Mouse (Mus musculus): ENCODE data around the gene Olfr695. TPM values are rescaled to one million over a fixed set of nuclear protein-coding genes. Genes with fewer than 3 reads are reported as not detected.
"Not testable (repeated sequence)": the region's sequence is repeated elsewhere in the genome, so short reads cannot be mapped to it uniquely, and the experiment has no call there.

Gene Olfr695
- polyA plus RNA-seq, 2 experiments, result not detected

GRCm38 (mm10) chr7:106742343-106742742, 26.1 kb upstream of the Olfr695 start, which contains the start of gene Olfr697:
Olfr697 (minus strand) TSS chr7:106742443.
- TF ChIP-seq EP300 (IDR thresholded peaks at IDR 0.05; ENCODE audit: low read depth), result no peak
- TF ChIP-seq CTCF (IDR thresholded peaks at IDR 0.05; ENCODE audit: low read depth), result no peak
- 44% methylated on average over 1 of the region's 1 CpGs for WGBS (ENCODE audit: insufficient replicate concordance)
- Histone ChIP-seq H3K4me3 (ENCODE audit: insufficient read depth in 1 of 2, low read depth in 2 of 2, low read length in 2 of 2) (no peak within 1 kb of the TSS), H3K4me2 (ENCODE audit: low read depth) (no peak within 1 kb of the TSS), H3K9me3 (ENCODE audit: control insufficient read depth, low read length) (no peaks in the 10 kb centered on the region), H3K36me3 (replicated peaks; ENCODE audit: control insufficient read depth, insufficient read depth, low read depth) (no peaks in the 10 kb centered on the region), H3K9ac (replicated peaks) (no peak within 1 kb of the TSS), H3K27me3 (ENCODE audit: control insufficient read depth, insufficient read depth, low read length) (no peaks in the 10 kb centered on the region), H3K4me1 (replicated peaks; ENCODE audit: control insufficient read depth in 2 of 2, insufficient read depth in 2 of 2, low read length in 1 of 2) (no peaks in the 10 kb centered on the region), H3K27ac (no peak within 1 kb of the TSS)
- DNase-seq (ENCODE audit: low read depth in 3 of 3, low spot score in 3 of 3) (no peak), ATAC-seq (ENCODE audit: insufficient read depth) (no peak)

- H3K9me3 ChIP-seq (ENCODE audit: control insufficient read depth, low read length), result no peaks in the 10 kb centered on the region
- no peak overlapping the region for H3K4me2 ChIP-seq (ENCODE audit: low read depth)
- no peaks in the 10 kb centered on the region for H3K4me1 ChIP-seq (replicated peaks; ENCODE audit: control insufficient read depth in 2 of 2, insufficient read depth in 2 of 2, low read length in 1 of 2)
- ATAC-seq (ENCODE audit: insufficient read depth) (no peak), DNase-seq (ENCODE audit: low read depth in 3 of 3, low spot score in 3 of 3) (no peak)
- no peak overlapping the region for H3K9ac ChIP-seq (replicated peaks)
- no peaks in the 10 kb centered on the region for H3K36me3 ChIP-seq (replicated peaks; ENCODE audit: control insufficient read depth, insufficient read depth, low read depth)
- no peak overlapping the region for H3K4me3 ChIP-seq (ENCODE audit: insufficient read depth in 1 of 2, low read depth in 2 of 2, low read length in 2 of 2)
- H3K27ac ChIP-seq, result no peak overlapping the region
- TF ChIP-seq EP300 (IDR thresholded peaks at IDR 0.05; ENCODE audit: low read depth) (no peak), CTCF (IDR thresholded peaks at IDR 0.05; ENCODE audit: low read depth) (no peak)
- no peaks in the 10 kb centered on the region for H3K27me3 ChIP-seq (ENCODE audit: control insufficient read depth, insufficient read depth, low read length)
Measured at GRCm38 (mm10) chr7:106737028-106737427, 20.8 kb upstream of the Olfr695 start.

- no peak overlapping the region for H3K9ac ChIP-seq (replicated peaks)
- no peak overlapping the region for H3K27ac ChIP-seq
- H3K4me2 ChIP-seq (ENCODE audit: low read depth), result no peak overlapping the region
- H3K4me3 ChIP-seq (ENCODE audit: insufficient read depth in 1 of 2, low read depth in 2 of 2, low read length in 2 of 2), result no peak overlapping the region
- ATAC-seq (ENCODE audit: insufficient read depth) (no peak), DNase-seq (ENCODE audit: low read depth in 3 of 3, low spot score in 3 of 3) (no peak)
- H3K9me3 ChIP-seq (ENCODE audit: control insufficient read depth, low read length), result no peaks in the 10 kb centered on the region
- no peaks in the 10 kb centered on the region for H3K4me1 ChIP-seq (replicated peaks; ENCODE audit: control insufficient read depth in 2 of 2, insufficient read depth in 2 of 2, low read length in 1 of 2)
- WGBS (ENCODE audit: insufficient replicate concordance), result 37% methylated on average over 2 of the region's 2 CpGs
- no peaks in the 10 kb centered on the region for H3K27me3 ChIP-seq (ENCODE audit: control insufficient read depth, insufficient read depth, low read length)
- no peak for TF ChIP-seq EP300 (IDR thresholded peaks at IDR 0.05; ENCODE audit: low read depth)
- TF ChIP-seq CTCF (IDR thresholded peaks at IDR 0.05; ENCODE audit: low read depth), result no peak
- H3K36me3 ChIP-seq (replicated peaks; ENCODE audit: control insufficient read depth, insufficient read depth, low read depth), result no peaks in the 10 kb centered on the region
Measured at GRCm38 (mm10) chr7:106733717-106734116, 17.5 kb upstream of the Olfr695 start.

GRCm38 (mm10) chr7:106725654-106726053, 9.5 kb upstream of the Olfr695 start:
- H3K4me2 ChIP-seq (ENCODE audit: low read depth); H3K27me3 ChIP-seq (ENCODE audit: control insufficient read depth, insufficient read depth, low read length); H3K9me3 ChIP-seq (ENCODE audit: control insufficient read depth, low read length); H3K36me3 ChIP-seq (replicated peaks; ENCODE audit: control insufficient read depth, insufficient read depth, low read depth); H3K9ac ChIP-seq (replicated peaks); H3K4me3 ChIP-seq (ENCODE audit: insufficient read depth in 1 of 2, low read depth in 2 of 2, low read length in 2 of 2); DNase-seq (ENCODE audit: low read depth in 3 of 3, low spot score in 3 of 3); H3K27ac ChIP-seq; H3K4me1 ChIP-seq (replicated peaks; ENCODE audit: control insufficient read depth in 2 of 2, insufficient read depth in 2 of 2, low read length in 1 of 2): not testable (repeated sequence)
- ATAC-seq (ENCODE audit: insufficient read depth), result peak; percentile 33; the same call in 1 of the 2 replicates
- WGBS (ENCODE audit: insufficient replicate concordance), result 35% methylated on average over 2 of the region's 2 CpGs

- DNase-seq (ENCODE audit: low read depth in 3 of 3, low spot score in 3 of 3) (no peak), ATAC-seq (ENCODE audit: insufficient read depth) (no peak)
- 40% methylated on average over 6 of the region's 6 CpGs for WGBS (ENCODE audit: insufficient replicate concordance)
- no peaks in the 10 kb centered on the region for H3K36me3 ChIP-seq (replicated peaks; ENCODE audit: control insufficient read depth, insufficient read depth, low read depth)
- no peak overlapping the region for H3K27ac ChIP-seq
- H3K4me2 ChIP-seq (ENCODE audit: low read depth), result no peak overlapping the region
- H3K9ac ChIP-seq (replicated peaks), result no peak overlapping the region
- no peak for TF ChIP-seq EP300 (IDR thresholded peaks at IDR 0.05; ENCODE audit: low read depth)
- TF ChIP-seq CTCF (IDR thresholded peaks at IDR 0.05; ENCODE audit: low read depth), result no peak
- H3K27me3 ChIP-seq (ENCODE audit: control insufficient read depth, insufficient read depth, low read length), result no peaks in the 10 kb centered on the region
- H3K9me3 ChIP-seq (ENCODE audit: control insufficient read depth, low read length), result no peaks in the 10 kb centered on the region
- no peaks in the 10 kb centered on the region for H3K4me1 ChIP-seq (replicated peaks; ENCODE audit: control insufficient read depth in 2 of 2, insufficient read depth in 2 of 2, low read length in 1 of 2)
- H3K4me3 ChIP-seq (ENCODE audit: insufficient read depth in 1 of 2, low read depth in 2 of 2, low read length in 2 of 2), result no peak overlapping the region
Measured at GRCm38 (mm10) chr7:106711463-106711862, 4.7 kb downstream of the Olfr695 start.

- not testable (repeated sequence) for H3K4me3 ChIP-seq (ENCODE audit: insufficient read depth in 1 of 2, low read depth in 2 of 2, low read length in 2 of 2); H3K27ac ChIP-seq; DNase-seq (ENCODE audit: low read depth in 3 of 3, low spot score in 3 of 3); H3K27me3 ChIP-seq (ENCODE audit: control insufficient read depth, insufficient read depth, low read length); H3K4me1 ChIP-seq (replicated peaks; ENCODE audit: control insufficient read depth in 2 of 2, insufficient read depth in 2 of 2, low read length in 1 of 2); H3K9ac ChIP-seq (replicated peaks); H3K9me3 ChIP-seq (ENCODE audit: control insufficient read depth, low read length); ATAC-seq (ENCODE audit: insufficient read depth); H3K4me2 ChIP-seq (ENCODE audit: low read depth); H3K36me3 ChIP-seq (replicated peaks; ENCODE audit: control insufficient read depth, insufficient read depth, low read depth)
- 72% methylated on average over 10 of the region's 10 CpGs for WGBS (ENCODE audit: insufficient replicate concordance)
Measured at GRCm38 (mm10) chr7:106707705-106708104, 8.5 kb downstream of the Olfr695 start.

All from liver, embryonic 14.5 days (tissue).